Mouse (Mus musculus) hindbrain, postnatal 0 days (tissue): ENCODE measurements at regions not wholly inside any gene's neighbourhood (a gene's known extent, or its start where the extent isn't known, plus 50 kb on each side); places are given as distances from the start of the nearest gene placed in this dataset.

Source experiments
- ATAC-seq: fragments of 200-750 bp; cut with Nextera tagmentation; 2 replicates; pipeline ENCODE4 v1.8.0; 2017; ENCODE audit warnings: mild to moderate bottlenecking, moderate TSS enrichment, moderate library complexity
- DNase-seq: peaks from one replicate; pipeline ENCODE4 v3.0.0-alpha.2; 2015; ENCODE audit warnings: low spot score
- H3K27ac ChIP-seq: fragments of 300-500 bp; sonication (generic); 2 replicates; pipeline ENCODE4 v1.5.1; 2014; ENCODE audit warnings: mild to moderate bottlenecking
- H3K27me3 ChIP-seq: fragments of 300-500 bp; sonication (generic); 2 replicates; pipeline ENCODE4 v1.6.1; 2014; ENCODE audit warnings: low read length, mixed read lengths; ENCODE audit not compliant: insufficient read depth
- H3K36me3 ChIP-seq: fragments of 300-500 bp; sonication (generic); 2 replicates; pipeline ENCODE4 v1.6.1; 2014; ENCODE audit warnings: low read length, mixed read lengths; ENCODE audit not compliant: insufficient read depth
- H3K4me1 ChIP-seq: fragments of 300-500 bp; sonication (generic); 2 replicates; pipeline ENCODE4 v1.6.1; 2014; ENCODE audit warnings: antibody characterized with exemption, low read length, mixed read lengths; ENCODE audit not compliant: insufficient read depth
- H3K4me2 ChIP-seq: fragments of 300-500 bp; sonication (generic); 2 replicates; pipeline ENCODE4 v1.6.1; 2014; ENCODE audit warnings: low read depth, mild to moderate bottlenecking, low read length, moderate library complexity, mixed read lengths
- H3K4me3 ChIP-seq: fragments of 300-500 bp; sonication (generic); 2 replicates; pipeline ENCODE4 v1.5.1; 2014; ENCODE audit warnings: low read length
- H3K9ac ChIP-seq: fragments of 300-500 bp; sonication (generic); replicated peaks from 2 replicates; pipeline ENCODE4 v1.6.1; 2014; ENCODE audit warnings: mild to moderate bottlenecking, low read length, moderate library complexity, mixed read lengths
- H3K9me3 ChIP-seq: fragments of 300-500 bp; sonication (generic); 2 replicates; pipeline ENCODE4 v1.6.1; 2016; ENCODE audit warnings: low read length, mixed read lengths
- CTCF ChIP-seq: IDR thresholded peaks from 2 replicates; pipeline ENCODE4 v1.5.1; 2016; ENCODE audit warnings: antibody characterized with exemption, control low read depth, low read depth
- WGBS: fragments of 180-500 bp; shearing (Covaris S2); extraction: QIAGEN DNeasy Blood & Tissue Kit; methylation state at CpG from one replicate; pipeline ENCODE4 v1.1.7; 2014; 5-methylcytosine and 5-hydroxymethylcytosine counted together

- WGBS: 25% methylated on average over 22 of the region's 22 CpGs
- H3K27me3 ChIP-seq: no peaks in the 10 kb centered on the region
- no peak overlapping the region for H3K27ac ChIP-seq
- peak overlapping the region; percentile 30 for H3K4me2 ChIP-seq
- no peak for TF ChIP-seq CTCF
- no peaks in the 10 kb centered on the region for H3K4me1 ChIP-seq
- DNase-seq (peak; percentile 46), ATAC-seq (peak; percentile 43; the same call in 1 of the 2 replicates)
- no peaks in the 10 kb centered on the region for H3K36me3 ChIP-seq
- no peak overlapping the region for H3K9ac ChIP-seq
- no peaks in the 10 kb centered on the region for H3K9me3 ChIP-seq
- H3K4me3 ChIP-seq: no peak overlapping the region
Observed at GRCm38 (mm10) chr10:67458447-67459272, 76.6 kb upstream of the Egr2 start.

GRCm38 (mm10) chr10:67461321-67461720 is 74.0 kb upstream of the Egr2 start:
- 81% methylated on average over 1 of the region's 1 CpGs for WGBS

GRCm38 (mm10) chr10:67461862-67462261 is 73.4 kb upstream of the Egr2 start:
- 32% methylated on average over 1 of the region's 1 CpGs for WGBS
- no peak overlapping the region for H3K9ac ChIP-seq
- H3K4me3 ChIP-seq: no peak overlapping the region
- H3K4me1 ChIP-seq: no peaks in the 10 kb centered on the region
- no peaks in the 10 kb centered on the region for H3K36me3 ChIP-seq
- H3K4me2 ChIP-seq: no peak overlapping the region
- no peak for TF ChIP-seq CTCF
- DNase-seq (no peak), ATAC-seq (no peak)
- H3K27ac ChIP-seq: no peak overlapping the region
- H3K27me3 ChIP-seq: no peaks in the 10 kb centered on the region
- H3K9me3 ChIP-seq: no peaks in the 10 kb centered on the region

More at GRCm38 (mm10) chr10:67461321-67461720, 74.0 kb upstream of the Egr2 start:
- Histone ChIP-seq H3K4me2 (no peak overlapping the region), H3K36me3 (no peaks in the 10 kb centered on the region), H3K4me1 (no peaks in the 10 kb centered on the region), H3K9ac (no peak overlapping the region), H3K4me3 (no peak overlapping the region), H3K27ac (no peak overlapping the region), H3K27me3 (no peaks in the 10 kb centered on the region), H3K9me3 (no peaks in the 10 kb centered on the region)
- ATAC-seq: no peak
- no peak for TF ChIP-seq CTCF
- no peak for DNase-seq

GRCm38 (mm10) chr10:67468724-67469123 is 66.6 kb upstream of the Egr2 start:
- H3K4me1 ChIP-seq: no peaks in the 10 kb centered on the region
- ATAC-seq (no peak), DNase-seq (peak; percentile 4)
- H3K4me3 ChIP-seq: no peak overlapping the region
- H3K27ac ChIP-seq: no peak overlapping the region
- no peaks in the 10 kb centered on the region for H3K36me3 ChIP-seq
- no peaks in the 10 kb centered on the region for H3K27me3 ChIP-seq
- 30% methylated on average over 8 of the region's 8 CpGs for WGBS
- no peaks in the 10 kb centered on the region for H3K9me3 ChIP-seq
- H3K9ac ChIP-seq: no peak overlapping the region
- TF ChIP-seq CTCF: no peak
- no peak overlapping the region for H3K4me2 ChIP-seq

GRCm38 (mm10) chr10:67473016-67473415 is 62.3 kb upstream of the Egr2 start:
- Histone ChIP-seq H3K4me1 (no peaks in the 10 kb centered on the region), H3K4me3 (no peak overlapping the region), H3K27ac (no peak overlapping the region), H3K9ac (no peak overlapping the region), H3K27me3 (no peaks in the 10 kb centered on the region), H3K4me2 (no peak overlapping the region), H3K36me3 (no peaks in the 10 kb centered on the region), H3K9me3 (no peaks in the 10 kb centered on the region)
- DNase-seq (no peak), ATAC-seq (no peak)
- WGBS: 94% methylated on average over 6 of the region's 6 CpGs
- TF ChIP-seq CTCF: no peak

- Histone ChIP-seq H3K27ac (no peak overlapping the region), H3K27me3 (no peaks in the 10 kb centered on the region), H3K4me2 (no peak overlapping the region), H3K36me3 (no peaks in the 10 kb centered on the region), H3K9ac (no peak overlapping the region), H3K4me3 (no peak overlapping the region), H3K4me1 (no peaks in the 10 kb centered on the region), H3K9me3 (no peaks in the 10 kb centered on the region)
- WGBS: 70% methylated on average over 2 of the region's 2 CpGs
- ATAC-seq (no peak), DNase-seq (no peak)
- no peak for TF ChIP-seq CTCF
Observed at GRCm38 (mm10) chr10:67474336-67474735, 60.9 kb upstream of the Egr2 start.

- TF ChIP-seq CTCF: no peak
- H3K9me3 ChIP-seq: no peaks in the 10 kb centered on the region
- WGBS: 35% methylated on average over 14 of the region's 14 CpGs
- H3K4me2 ChIP-seq: peak overlapping the region; percentile 33
- H3K27me3 ChIP-seq: no peaks in the 10 kb centered on the region
- H3K9ac ChIP-seq: no peak overlapping the region
- H3K27ac ChIP-seq: no peak overlapping the region
- DNase-seq (peak; percentile 33), ATAC-seq (no peak)
- H3K36me3 ChIP-seq: no peaks in the 10 kb centered on the region
- H3K4me3 ChIP-seq: no peak overlapping the region
- H3K4me1 ChIP-seq: no peaks in the 10 kb centered on the region
Observed at GRCm38 (mm10) chr10:67482268-67482667, 53.0 kb upstream of the Egr2 start.
